Mouse (Mus musculus): ENCODE results near the gene Gm49354. TPM values are rescaled to one million over a fixed set of nuclear protein-coding genes. Genes with fewer than 3 reads are reported as not detected.

Gene Gm49354
- 0.31 and 0.68 TPM in 2 replicates for polyA plus RNA-seq (2012; rRNA removed)

GRCm38 (mm10) chr13:59782145-59782544 is at the start of gene Gm49354:
Gm49354 (minus strand) TSS chr13:59782245.

GRCm38 (mm10) chr13:59822507-59823462 is 40.7 kb upstream of the Gm49354 start, which contains the start of gene Tut7:
Tut7 (minus strand) TSS chr13:59823147.

GRCm38 (mm10) chr13:59769296-59770163 is 12.5 kb downstream of the Gm49354 start, which contains the start of gene Isca1:
Isca1 (minus strand) TSS chr13:59769810.

GRCm38 (mm10) chr13:59746711-59747110 is 35.3 kb downstream of the Gm49354 start, which contains the start of gene 1700014D04Rik:
1700014D04Rik (minus strand) TSS chr13:59746752.

GRCm38 (mm10) chr13:59731652-59732051 is 50.4 kb downstream of the Gm49354 start, which contains the start of gene Spata31d1d:
Spata31d1d (minus strand) TSS chr13:59731752.

GRCm38 (mm10) chr13:59711984-59712383 is 70.1 kb downstream of the Gm49354 start, which contains the start of gene Spata31d1b:
Spata31d1b (plus strand) TSS chr13:59712284.

GRCm38 (mm10) chr13:59710230-59710629 is 71.8 kb downstream of the Gm49354 start, which contains the start of gene Spata31d1a:
Spata31d1a (minus strand) TSS chr13:59710330.

Other genes with a start within 250 kb of the Gm49354 start
- gene Agtpbp1, start 197.0 kb downstream of the Gm49354 start, polyA plus RNA-seq (2012; rRNA removed): 4.4 and 4.8 TPM in 2 replicates
- gene Naa35, start 197.0 kb downstream of the Gm49354 start, polyA plus RNA-seq (2012; rRNA removed): 15.2 and 15.7 TPM in 2 replicates
- 26.8 and 27.5 TPM in 2 replicates for gene Golm1, start 106.4 kb downstream of the Gm49354 start, polyA plus RNA-seq (2012; rRNA removed)
- not detected in 2 replicates for gene 4921517D22Rik, start 88.1 kb downstream of the Gm49354 start, polyA plus RNA-seq (2012; rRNA removed)
- 0.01 TPM in 1 of 2 replicates, not detected in the other for gene Spata31d1a, start 71.9 kb downstream of the Gm49354 start, polyA plus RNA-seq (2012; rRNA removed)
- not detected in 2 replicates for gene Spata31d1b, start 70.0 kb downstream of the Gm49354 start, polyA plus RNA-seq (2012; rRNA removed)
- gene Spata31d1d, start 50.5 kb downstream of the Gm49354 start, polyA plus RNA-seq (2012; rRNA removed): not detected in 2 replicates
- gene 1700014D04Rik, start 35.5 kb downstream of the Gm49354 start, polyA plus RNA-seq (2012; rRNA removed): 0.05 TPM in 1 of 2 replicates, not detected in the other
- gene Isca1, start 12.4 kb downstream of the Gm49354 start, polyA plus RNA-seq (2012; rRNA removed): 119 and 144 TPM in 2 replicates
- gene Tut7, start 40.9 kb upstream of the Gm49354 start, polyA plus RNA-seq (2012; rRNA removed): 38.1 and 43.2 TPM in 2 replicates